18 mouse cellular contexts compared by ENCODE assay signal in the genomic region with DNA sequence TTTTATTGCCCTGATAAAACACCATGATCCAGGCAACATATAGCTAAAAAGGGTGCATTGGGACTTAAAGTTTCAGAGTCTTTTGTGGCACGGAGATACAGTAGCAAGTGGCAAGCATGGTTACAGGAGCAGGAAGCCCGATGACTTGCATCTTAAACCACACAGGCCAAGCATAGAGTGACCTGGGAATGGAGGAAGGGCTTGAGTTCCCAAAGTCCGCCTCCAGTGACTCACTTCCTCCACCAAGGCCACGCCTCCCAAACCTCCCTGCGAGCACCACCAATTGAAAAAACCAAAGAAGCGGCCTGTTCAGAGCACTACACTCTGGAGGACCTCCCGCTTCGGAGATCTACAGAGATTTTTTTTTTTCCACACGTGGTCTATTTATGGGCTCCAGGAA. TPM values are rescaled to one million over a fixed set of nuclear protein-coding genes. Genes with fewer than 3 reads are reported as not detected.
DNase-seq lines count a peak whose midpoint lies in the region; ATAC-seq and TF ChIP-seq lines count a peak whose summit lies in the region.
"Had no signal": no experiment of that assay in that cellular context is flagged by ENCODE, and none has a peak within 500 bp of the region (broad histone marks: within the 10 kb centered on the region; RNA-seq: fewer than 3 reads in every experiment).

No protein-coding gene starts in this region.

- WGBS in lung, adult 2 months, result 73% methylated on average over 9 of the region's 9 CpGs

- no peak overlapping the region for H3K4me3 ChIP-seq in lung, adult 2 months (replicated peaks; ENCODE audit: extremely low read depth, low read depth, low read length)
- H3K4me3 ChIP-seq: embryonic facial prominence, embryonic 12.5 days; forebrain, embryonic 12.5 days; gastrocnemius, adult 2 months; heart, embryonic 13.5 days; hindbrain, embryonic 15.5 days; left cerebral cortex, adult 2 months; limb, embryonic 13.5 days had no signal

- TF ChIP-seq POLR2A in lung, adult 2 months (IDR thresholded peaks at IDR 0.05; ENCODE audit: borderline replicate concordance, extremely low read depth, low read depth, low read length), result no peak

- no peaks in the 10 kb centered on the region for H3K4me1 ChIP-seq in lung, adult 2 months (ENCODE audit: control insufficient read depth, insufficient read depth, low read length)
- H3K4me1 ChIP-seq: embryonic facial prominence, embryonic 12.5 days; forebrain, embryonic 12.5 days; heart, embryonic 13.5 days; hindbrain, embryonic 15.5 days; limb, embryonic 13.5 days had no signal

- peak; percentile 19 for DNase-seq in lung, postnatal 36 days
- no peak for DNase-seq in lung, adult 2 months
- no peak for DNase-seq in kidney, adult 9 months
- DNase-seq in layer of hippocampus, adult 9-11 months, result no peak
- DNase-seq in kidney, adult 8-10 months, result no peak
- DNase-seq in kidney, postnatal 10 days, result no peak
- DNase-seq: cerebellum, adult 9-11 months; gastrocnemius, adult 2 months; kidney, postnatal 14 days had no signal

- no peak for TF ChIP-seq CTCF in lung, adult 2 months (IDR thresholded peaks at IDR 0.05; ENCODE audit: insufficient read depth, low read length)

- 0 out of 2 replicates have a peak, but pooled peaks have one; percentile 25 for ATAC-seq in erythroid progenitor cell, adult 5-6 weeks (replicated peaks; ENCODE audit: low FRiP score, poor library complexity, severe bottlenecking)
- ATAC-seq in megakaryocyte, adult 5-6 weeks (ENCODE audit: poor library complexity, severe bottlenecking), result peak; percentile 100
- ATAC-seq: lung, postnatal 0 days had no signal

RNA-seq across cellular contexts. Expression of gene Irak4, which starts 22.4 kb away (rescaled TPM):
- polyA plus RNA-seq in lung, adult 2 months (2012; rRNA removed), result 7.8 and 9.8 TPM in 2 replicates
- total RNA-seq in erythroid progenitor cell, adult 5-6 weeks (2015; ENCODE audit: low replicate concordance), result 5.4 and 8.6 TPM in 2 replicates
- total RNA-seq in erythroid progenitor cell, adult 5-6 weeks (2017; ENCODE audit: low replicate concordance), result 4.2 and 6.3 TPM in 2 replicates
- 18.4 and 25.3 TPM in 2 replicates for total RNA-seq in megakaryocyte, adult 5-6 weeks (2015)
- total RNA-seq in megakaryocyte, adult 5-6 weeks (2017), result 45.6 and 51.5 TPM in 2 replicates

RNA-seq across cellular contexts. Expression of gene Pus7l, which starts 22.5 kb away (rescaled TPM):
- 1.7 and 2.2 TPM in 2 replicates for polyA plus RNA-seq in lung, adult 2 months (2012; rRNA removed)
- total RNA-seq in erythroid progenitor cell, adult 5-6 weeks (2015; ENCODE audit: low replicate concordance), result 0.84 TPM in 1 of 2 replicates, not detected in the other
- total RNA-seq in erythroid progenitor cell, adult 5-6 weeks (2017; ENCODE audit: low replicate concordance), result 0.91 and 1.7 TPM in 2 replicates
- 3.7 and 5.8 TPM in 2 replicates for total RNA-seq in megakaryocyte, adult 5-6 weeks (2015)
- total RNA-seq in megakaryocyte, adult 5-6 weeks (2017), result 3.8 and 4.8 TPM in 2 replicates

RNA-seq across cellular contexts. Expression of gene Twf1, which starts 23.8 kb away (rescaled TPM):
- polyA plus RNA-seq in lung, adult 2 months (2012; rRNA removed), result 20.7 and 30.9 TPM in 2 replicates
- 23.8 and 54.9 TPM in 2 replicates for total RNA-seq in erythroid progenitor cell, adult 5-6 weeks (2015; ENCODE audit: low replicate concordance)
- total RNA-seq in erythroid progenitor cell, adult 5-6 weeks (2017; ENCODE audit: low replicate concordance), result 8.9 and 14.9 TPM in 2 replicates
- total RNA-seq in megakaryocyte, adult 5-6 weeks (2015), result 39.8 and 43.4 TPM in 2 replicates
- total RNA-seq in megakaryocyte, adult 5-6 weeks (2017), result 26.8 and 37.1 TPM in 2 replicates
